Mouse (Mus musculus) midbrain, postnatal 0 days (tissue): ENCODE measurements at regions not wholly inside any gene's neighbourhood (a gene's known extent, or its start where the extent isn't known, plus 50 kb on each side); places are given as distances from the start of the nearest gene placed in this dataset.
A peak's percentile ranks its signal among the peaks of the same experiment; 100 is the strongest.

Experiments
- ATAC-seq: fragments of 200-750 bp; cut with Nextera tagmentation; 2 replicates; pipeline ENCODE4 v1.8.0; 2017; ENCODE audit warnings: moderate number of reproducible peaks, mild to moderate bottlenecking, moderate TSS enrichment, moderate library complexity; ENCODE audit not compliant: low FRiP score
- DNase-seq: peaks from one replicate; pipeline ENCODE4 v3.0.0-alpha.2; 2015; ENCODE audit warnings: low spot score
- H3K27ac ChIP-seq: fragments of 300-500 bp; sonication (generic); 2 replicates; pipeline ENCODE4 v1.5.1; 2014; ENCODE audit warnings: low read depth, mild to moderate bottlenecking, low read length, mixed read lengths
- H3K27me3 ChIP-seq: fragments of 300-500 bp; sonication (generic); 2 replicates; pipeline ENCODE4 v1.6.1; 2014; ENCODE audit warnings: low read length, control low read depth, mixed read lengths; ENCODE audit not compliant: insufficient read depth
- H3K36me3 ChIP-seq: fragments of 300-500 bp; sonication (generic); 2 replicates; pipeline ENCODE4 v1.6.1; 2014; ENCODE audit warnings: low read length, control low read depth, mixed read lengths; ENCODE audit not compliant: insufficient read depth
- H3K4me1 ChIP-seq: fragments of 300-500 bp; sonication (generic); 2 replicates; pipeline ENCODE4 v1.6.1; 2014; ENCODE audit warnings: mild to moderate bottlenecking, control low read depth, antibody characterized with exemption, low read length, mixed read lengths; ENCODE audit not compliant: insufficient read depth
- H3K4me2 ChIP-seq: fragments of 300-500 bp; sonication (generic); 2 replicates; pipeline ENCODE4 v1.6.1; 2014; ENCODE audit warnings: low read depth, mild to moderate bottlenecking, low read length, mixed read lengths; ENCODE audit not compliant: poor library complexity, severe bottlenecking
- H3K4me3 ChIP-seq: fragments of 300-500 bp; sonication (generic); 2 replicates; pipeline ENCODE4 v1.5.1; 2014; ENCODE audit warnings: low read depth, mild to moderate bottlenecking, low read length, moderate library complexity
- H3K9ac ChIP-seq: fragments of 300-500 bp; sonication (generic); replicated peaks from 2 replicates; pipeline ENCODE4 v1.6.1; 2014; ENCODE audit warnings: mild to moderate bottlenecking, low read length, moderate library complexity, mixed read lengths; ENCODE audit not compliant: poor library complexity, severe bottlenecking
- H3K9me3 ChIP-seq: fragments of 300-500 bp; sonication (generic); 2 replicates; pipeline ENCODE4 v1.6.1; 2016; ENCODE audit warnings: low read length, control low read depth
- CTCF ChIP-seq: IDR thresholded peaks from 2 replicates; pipeline ENCODE4 v1.5.1; 2016; ENCODE audit warnings: antibody characterized with exemption, mild to moderate bottlenecking
- WGBS: fragments of 180-500 bp; shearing (Covaris S2); extraction: QIAGEN DNeasy Blood & Tissue Kit; methylation state at CpG from one replicate; pipeline ENCODE4 v1.1.7; 2014; 5-methylcytosine and 5-hydroxymethylcytosine counted together

- Histone ChIP-seq H3K4me1 (peaks cover 3% of the 10 kb centered on the region; the same call in 1 of the 2 replicates), H3K9ac (no peak overlapping the region), H3K9me3 (no peaks in the 10 kb centered on the region), H3K27me3 (no peaks in the 10 kb centered on the region), H3K36me3 (no peaks in the 10 kb centered on the region), H3K4me3 (no peak overlapping the region), H3K27ac (no peak overlapping the region), H3K4me2 (no peak overlapping the region)
- WGBS, result 85% methylated on average over 1 of the region's 1 CpGs
- no peak for DNase-seq
- ATAC-seq, result no peak
- TF ChIP-seq CTCF, result no peak
These were observed 73.4 kb upstream of the Slc4a7 start for GRCm38 (mm10) chr14:14628673-14629072.

DNA sequence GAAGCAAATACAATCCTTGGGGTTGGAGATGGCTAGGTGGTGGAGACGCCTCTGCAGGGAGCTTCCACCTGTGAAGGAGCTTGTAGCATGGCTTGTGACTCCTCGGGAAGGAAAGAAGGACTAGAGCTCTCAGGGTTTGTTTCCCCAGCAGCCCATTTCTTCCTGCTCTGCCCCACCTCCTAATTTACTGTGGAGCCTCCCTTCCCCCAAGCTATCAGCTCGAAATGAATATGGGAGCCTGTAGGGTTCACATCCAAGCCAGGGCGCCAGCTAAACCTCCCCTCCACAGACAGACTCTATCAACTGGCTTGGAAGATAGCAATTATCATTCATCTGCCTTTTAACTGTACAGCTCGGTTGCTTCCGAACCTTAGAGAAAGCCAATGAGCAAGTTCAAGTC is 70.3 kb upstream of the Slc4a7 start:
- DNase-seq (no peak), ATAC-seq (no peak)
- peaks cover 4% of the 10 kb centered on the region; the same call in 1 of the 2 replicates for H3K4me1 ChIP-seq
- H3K4me3 ChIP-seq, result no peak overlapping the region
- H3K4me2 ChIP-seq, result no peak overlapping the region
- no peak overlapping the region for H3K9ac ChIP-seq
- 65% methylated on average over 6 of the region's 6 CpGs for WGBS
- no peak for TF ChIP-seq CTCF
- no peaks in the 10 kb centered on the region for H3K9me3 ChIP-seq
- no peak overlapping the region for H3K27ac ChIP-seq
- no peaks in the 10 kb centered on the region for H3K36me3 ChIP-seq
- no peaks in the 10 kb centered on the region for H3K27me3 ChIP-seq

DNA sequence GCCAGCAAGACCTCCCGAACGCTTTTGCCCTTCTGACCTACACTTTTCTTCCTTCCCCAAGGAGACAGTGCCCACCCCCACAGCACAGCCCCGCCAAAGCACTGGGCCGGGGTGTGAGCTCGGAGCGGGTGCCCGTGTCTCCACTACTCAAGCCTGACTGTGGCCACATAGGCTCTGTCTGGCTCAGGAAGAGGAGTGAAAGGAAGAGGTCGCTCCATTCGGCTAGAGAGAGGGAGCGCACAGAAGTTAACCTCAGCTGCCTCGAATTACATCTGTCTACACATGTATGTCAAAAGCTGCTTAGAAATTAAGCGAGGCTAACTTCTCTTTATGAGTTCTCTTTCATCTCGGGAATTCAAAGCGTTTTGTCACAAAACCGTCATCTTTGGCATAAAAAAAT is 69.6 kb upstream of the Slc4a7 start:
- Histone ChIP-seq H3K4me3 (peak overlapping the region; percentile 32), H3K27me3 (no peaks in the 10 kb centered on the region), H3K4me1 (peaks cover 4% of the 10 kb centered on the region; the same call in 1 of the 2 replicates), H3K9ac (no peak overlapping the region), H3K9me3 (no peaks in the 10 kb centered on the region), H3K4me2 (peak overlapping the region; percentile 56), H3K27ac (no peak overlapping the region), H3K36me3 (no peaks in the 10 kb centered on the region)
- WGBS, result under 1% methylated on average over 15 of the region's 15 CpGs
- TF ChIP-seq CTCF, result no peak
- DNase-seq (no peak), ATAC-seq (peak; percentile 57; the same call in 1 of the 2 replicates)

GRCm38 (mm10) chr14:14632951-14633931 is 68.8 kb upstream of the Slc4a7 start:
- H3K4me2 ChIP-seq, result peak overlapping the region; percentile 56
- no peak for ATAC-seq
- peaks cover 4% of the 10 kb centered on the region; the same call in 1 of the 2 replicates for H3K4me1 ChIP-seq
- H3K27ac ChIP-seq, result no peak overlapping the region; the same call in 1 of the 2 replicates
- H3K9ac ChIP-seq, result no peak overlapping the region
- no peaks in the 10 kb centered on the region for H3K9me3 ChIP-seq
- H3K4me3 ChIP-seq, result peak overlapping the region; percentile 32
- no peaks in the 10 kb centered on the region for H3K27me3 ChIP-seq
- WGBS, result 5% methylated on average over 22 of the region's 22 CpGs
- TF ChIP-seq CTCF, result no peak
- DNase-seq, result no peak
- H3K36me3 ChIP-seq, result no peaks in the 10 kb centered on the region

GRCm38 (mm10) chr14:14634021-14634420 is 68.1 kb upstream of the Slc4a7 start:
- no peak for ATAC-seq
- H3K9ac ChIP-seq, result no peak overlapping the region
- peaks cover 4% of the 10 kb centered on the region; the same call in 1 of the 2 replicates for H3K4me1 ChIP-seq
- no peak overlapping the region for H3K27ac ChIP-seq
- H3K4me2 ChIP-seq, result no peak overlapping the region
- 36% methylated on average over 2 of the region's 2 CpGs for WGBS
- no peak for DNase-seq
- peak; percentile 45 for TF ChIP-seq CTCF
- H3K27me3 ChIP-seq, result no peaks in the 10 kb centered on the region
- H3K9me3 ChIP-seq, result no peaks in the 10 kb centered on the region
- H3K4me3 ChIP-seq, result no peak overlapping the region
- no peaks in the 10 kb centered on the region for H3K36me3 ChIP-seq
